Mouse (Mus musculus) embryonic facial prominence, embryonic 13.5 days (tissue): ENCODE results near the gene Tead1. TPM values are rescaled to one million over a fixed set of nuclear protein-coding genes. Genes with fewer than 3 reads are reported as not detected.

ENCODE experiments used
- ATAC-seq: fragments of 200-750 bp; cut with Nextera tagmentation; 2 replicates; pipeline ENCODE4 v1.8.0; 2017; ENCODE audit warnings: low read depth; ENCODE audit not compliant: insufficient number of reproducible peaks, insufficient read depth, low FRiP score, low TSS enrichment
- H3K27ac ChIP-seq: fragments of 300-500 bp; sonication (generic); 2 replicates; pipeline ENCODE4 v1.5.1; 2015; ENCODE audit warnings: moderate library complexity, mild to moderate bottlenecking, inconsistent platforms
- H3K27me3 ChIP-seq: fragments of 300-500 bp; sonication (generic); 2 replicates; pipeline ENCODE4 v1.6.1; 2015; ENCODE audit warnings: mild to moderate bottlenecking, inconsistent platforms
- H3K36me3 ChIP-seq: fragments of 300-500 bp; sonication (generic); 2 replicates; pipeline ENCODE4 v1.6.1; 2015; ENCODE audit warnings: mild to moderate bottlenecking, inconsistent platforms
- H3K4me1 ChIP-seq: fragments of 300-500 bp; sonication (generic); 2 replicates; pipeline ENCODE4 v1.6.1; 2015; ENCODE audit warnings: inconsistent platforms
- H3K4me2 ChIP-seq: fragments of 300-500 bp; sonication (generic); 2 replicates; pipeline ENCODE4 v1.6.1; 2015; ENCODE audit warnings: moderate library complexity, mild to moderate bottlenecking, inconsistent platforms
- H3K4me3 ChIP-seq: fragments of 300-500 bp; sonication (generic); 2 replicates; pipeline ENCODE4 v1.5.1; 2015; ENCODE audit warnings: mild to moderate bottlenecking, inconsistent platforms
- H3K9ac ChIP-seq: fragments of 300-500 bp; sonication (generic); 2 replicates; pipeline ENCODE4 v1.6.1; 2015; ENCODE audit warnings: mild to moderate bottlenecking, inconsistent platforms
- H3K9me3 ChIP-seq: fragments of 300-500 bp; sonication (generic); 2 replicates; pipeline ENCODE4 v1.6.1; 2016; ENCODE audit warnings: inconsistent platforms
- WGBS: fragments of 180-500 bp; shearing (Covaris S2); methylation state at CpG from one replicate; pipeline ENCODE4 v1.1.7; 2015; ENCODE audit warnings: mixed read lengths; 5-methylcytosine and 5-hydroxymethylcytosine counted together
- polyA plus RNA-seq: library from polyadenylated mRNA; unstranded; fragments of >200 nt; fragmentation: Nextera tagmentation; extraction: Ambion mirVana; gene quantifications from 2 replicates; pipeline ENCODE4 v1.2.1, GENCODE M21; 2015

The Tead1 gene
- polyA plus RNA-seq, 1 experiment from 2014 or later = 44.9 TPM

DNA sequence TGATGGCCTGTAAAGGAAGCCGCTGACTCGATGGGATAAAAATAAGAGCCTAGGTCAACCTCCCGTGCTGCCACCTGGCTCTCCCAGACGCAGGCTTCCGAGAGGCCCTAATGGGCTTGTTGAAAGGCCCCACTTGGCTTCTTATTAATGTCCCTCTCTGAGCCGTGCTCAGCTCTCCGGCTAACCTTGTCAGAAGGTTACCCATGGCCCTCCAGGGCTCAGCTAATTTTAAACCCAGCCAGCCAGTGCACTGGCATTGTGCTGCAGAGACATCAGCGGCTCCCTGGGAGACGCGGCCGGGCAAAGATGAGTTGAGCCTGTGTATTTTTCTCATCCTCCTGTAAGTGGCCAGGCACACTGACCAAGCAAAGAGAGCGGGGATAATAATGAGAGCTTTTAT, 62.7 kb downstream of the Tead1 start:
- Histone ChIP-seq H3K9me3 (no peaks in the 10 kb centered on the region), H3K4me2 (no peak overlapping the region), H3K27me3 (no peaks in the 10 kb centered on the region), H3K27ac (no peak overlapping the region), H3K4me3 (no peak overlapping the region), H3K4me1 (peaks cover 57% of the 10 kb centered on the region), H3K9ac (no peak overlapping the region), H3K36me3 (no peaks in the 10 kb centered on the region)
- ATAC-seq = no peak
- whole genome bisulfite sequencing = 30% methylated on average over 12 of the region's 12 CpGs

GRCm38 (mm10) chr7:112743063-112743462, 63.9 kb downstream of the Tead1 start:
- 24% methylated on average over 7 of the region's 7 CpGs for WGBS
- no peak for ATAC-seq
- Histone ChIP-seq H3K9ac (no peak overlapping the region), H3K4me1 (peaks cover 61% of the 10 kb centered on the region), H3K4me3 (no peak overlapping the region), H3K27ac (peak overlapping the region; percentile 68), H3K36me3 (no peaks in the 10 kb centered on the region), H3K27me3 (no peaks in the 10 kb centered on the region), H3K4me2 (peak overlapping the region; percentile 46; the same call in 1 of the 2 replicates), H3K9me3 (no peaks in the 10 kb centered on the region)

GRCm38 (mm10) chr7:112743621-112744395, 64.7 kb downstream of the Tead1 start:
- H3K27ac ChIP-seq = peak overlapping the region; percentile 68
- no peaks in the 10 kb centered on the region for H3K36me3 ChIP-seq
- peaks cover 66% of the 10 kb centered on the region for H3K4me1 ChIP-seq
- 0 out of 2 replicates have a peak overlapping the region, but pooled peaks have one; percentile 10 for H3K4me3 ChIP-seq
- H3K4me2 ChIP-seq = peak overlapping the region; percentile 46
- ATAC-seq = peak; percentile 79
- H3K9me3 ChIP-seq = no peaks in the 10 kb centered on the region
- peak overlapping the region; percentile 40; the same call in 1 of the 2 replicates for H3K9ac ChIP-seq
- 2% methylated on average over 11 of the region's 11 CpGs for WGBS
- H3K27me3 ChIP-seq = no peaks in the 10 kb centered on the region

DNA sequence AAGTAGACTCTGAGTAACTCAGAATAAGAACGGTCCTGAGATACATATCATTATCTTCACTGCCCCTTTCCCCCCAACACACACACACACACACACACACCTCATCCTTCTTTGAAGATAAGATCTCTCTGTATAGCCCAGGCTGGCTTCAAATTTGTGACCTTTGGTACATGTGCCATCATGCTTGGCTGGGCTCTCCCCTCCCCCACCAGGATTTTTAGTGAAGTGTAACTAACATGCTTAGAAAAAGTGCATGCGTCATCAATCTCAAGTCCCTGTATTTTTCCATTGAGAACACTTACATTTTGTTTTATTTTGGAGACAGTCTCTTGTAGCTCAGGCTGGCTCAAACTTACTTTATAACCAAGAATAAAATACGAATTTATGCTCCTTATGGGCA, 68.1 kb downstream of the Tead1 start:
- no peak overlapping the region for H3K4me3 ChIP-seq
- no peaks in the 10 kb centered on the region for H3K9me3 ChIP-seq
- H3K36me3 ChIP-seq = no peaks in the 10 kb centered on the region; the same call in 1 of the 2 replicates
- H3K4me2 ChIP-seq = no peak overlapping the region
- H3K27ac ChIP-seq = no peak overlapping the region
- peaks cover 48% of the 10 kb centered on the region for H3K4me1 ChIP-seq
- ATAC-seq = no peak
- WGBS = 73% methylated on average over 3 of the region's 3 CpGs
- H3K27me3 ChIP-seq = no peaks in the 10 kb centered on the region
- no peak overlapping the region for H3K9ac ChIP-seq

DNA sequence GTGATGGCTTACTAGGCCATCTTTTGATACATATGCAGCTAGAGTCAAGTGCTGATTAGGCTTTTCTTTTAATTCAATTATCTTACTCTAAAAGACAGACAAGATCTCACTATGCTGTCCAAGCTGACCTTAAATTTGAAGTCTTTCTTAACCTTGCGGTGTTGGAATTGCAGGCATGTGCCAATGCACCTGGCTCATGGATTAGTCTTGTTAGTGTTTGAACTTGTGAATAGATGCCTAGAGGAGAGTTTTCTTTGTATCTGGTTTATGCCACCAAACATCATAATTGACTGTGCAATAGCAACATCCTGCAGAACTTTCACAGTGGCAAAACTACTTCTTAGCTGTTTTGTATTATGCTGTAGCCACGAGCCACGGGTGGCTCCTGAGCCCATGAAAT, 68.7 kb downstream of the Tead1 start:
- 59% methylated on average over 3 of the region's 3 CpGs for WGBS

GRCm38 (mm10) chr7:112748327-112748726, 69.2 kb downstream of the Tead1 start:
- WGBS = 85% methylated on average over 4 of the region's 4 CpGs
- Histone ChIP-seq H3K4me1 (peaks cover 44% of the 10 kb centered on the region), H3K27ac (no peak overlapping the region), H3K36me3 (no peaks in the 10 kb centered on the region; the same call in 1 of the 2 replicates), H3K9ac (no peak overlapping the region), H3K27me3 (no peaks in the 10 kb centered on the region), H3K9me3 (no peaks in the 10 kb centered on the region), H3K4me3 (no peak overlapping the region), H3K4me2 (no peak overlapping the region)
- no peak for ATAC-seq

More for the DNA sequence above, 68.7 kb downstream of the Tead1 start:
- Histone ChIP-seq H3K27me3 (no peaks in the 10 kb centered on the region), H3K4me2 (no peak overlapping the region), H3K4me1 (peaks cover 49% of the 10 kb centered on the region), H3K36me3 (no peaks in the 10 kb centered on the region; the same call in 1 of the 2 replicates), H3K9ac (no peak overlapping the region), H3K4me3 (no peak overlapping the region), H3K27ac (no peak overlapping the region), H3K9me3 (no peaks in the 10 kb centered on the region)
- ATAC-seq = no peak

DNA sequence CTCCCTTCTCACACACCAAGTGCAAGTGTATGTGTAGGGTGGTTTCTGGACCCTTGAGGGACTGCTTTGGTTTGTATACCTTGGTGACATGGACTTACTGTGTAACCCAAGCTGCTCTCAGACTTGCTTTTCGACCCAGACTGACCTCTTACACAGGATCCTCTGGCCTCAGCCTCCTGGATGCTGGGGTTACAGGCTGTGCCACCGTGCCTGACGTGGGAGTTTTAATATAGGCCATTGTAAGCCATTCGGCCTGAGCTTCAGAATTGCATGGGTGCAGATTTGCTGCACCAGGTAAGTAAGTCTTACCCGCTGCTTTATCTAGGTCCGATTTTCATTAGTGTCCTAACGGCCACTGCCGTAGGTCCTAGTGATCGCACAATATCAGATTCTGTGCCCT, 71.0 kb downstream of the Tead1 start:
- no peak overlapping the region for H3K4me3 ChIP-seq
- no peak overlapping the region for H3K27ac ChIP-seq
- H3K9ac ChIP-seq = no peak overlapping the region
- no peaks in the 10 kb centered on the region for H3K27me3 ChIP-seq
- H3K9me3 ChIP-seq = no peaks in the 10 kb centered on the region
- H3K36me3 ChIP-seq = no peaks in the 10 kb centered on the region; the same call in 1 of the 2 replicates
- ATAC-seq = no peak
- H3K4me1 ChIP-seq = peaks cover 34% of the 10 kb centered on the region
- WGBS = 87% methylated on average over 9 of the region's 9 CpGs
- H3K4me2 ChIP-seq = no peak overlapping the region

GRCm38 (mm10) chr7:112752311-112752710, 73.2 kb downstream of the Tead1 start:
- WGBS = 93% methylated on average over 6 of the region's 6 CpGs
- Histone ChIP-seq H3K9me3 (no peaks in the 10 kb centered on the region), H3K4me2 (no peak overlapping the region), H3K4me3 (no peak overlapping the region), H3K36me3 (no peaks in the 10 kb centered on the region; the same call in 1 of the 2 replicates), H3K9ac (no peak overlapping the region), H3K27ac (no peak overlapping the region), H3K4me1 (peaks cover 45% of the 10 kb centered on the region), H3K27me3 (no peaks in the 10 kb centered on the region)
- no peak for ATAC-seq

DNA sequence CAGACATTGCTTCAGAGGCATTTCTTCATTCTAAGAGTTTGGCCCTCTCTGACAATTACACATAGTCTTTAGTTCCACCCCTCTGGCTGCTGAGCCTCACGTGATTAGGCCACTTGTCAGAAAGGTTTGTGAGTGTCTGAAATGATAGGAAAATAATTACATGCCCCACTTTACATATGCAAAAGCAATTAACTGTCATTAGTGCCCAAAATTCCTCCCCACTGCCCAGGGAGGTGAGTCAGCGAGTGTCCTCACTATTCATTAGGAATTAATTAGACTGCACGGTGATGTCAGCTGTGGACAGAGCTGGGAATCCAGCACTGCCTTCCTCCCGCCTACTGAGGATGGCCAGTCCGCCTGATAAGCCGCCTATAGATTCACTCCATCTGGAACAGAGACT, 74.2 kb downstream of the Tead1 start:
- Histone ChIP-seq H3K4me2 (no peak overlapping the region), H3K27ac (no peak overlapping the region), H3K4me3 (no peak overlapping the region), H3K9ac (no peak overlapping the region), H3K9me3 (no peaks in the 10 kb centered on the region), H3K36me3 (no peaks in the 10 kb centered on the region; the same call in 1 of the 2 replicates), H3K27me3 (no peaks in the 10 kb centered on the region), H3K4me1 (peaks cover 51% of the 10 kb centered on the region)
- ATAC-seq = no peak
- WGBS = 79% methylated on average over 6 of the region's 6 CpGs

- Histone ChIP-seq H3K9me3 (no peaks in the 10 kb centered on the region), H3K4me2 (no peak overlapping the region), H3K27ac (peak overlapping the region; percentile 22; the same call in 1 of the 2 replicates), H3K27me3 (no peaks in the 10 kb centered on the region), H3K36me3 (peaks cover 10% of the 10 kb centered on the region), H3K9ac (no peak overlapping the region), H3K4me1 (peaks cover 79% of the 10 kb centered on the region), H3K4me3 (no peak overlapping the region)
- no peak for ATAC-seq
- WGBS = 89% methylated on average over 23 of the region's 23 CpGs
These were observed 80.3 kb downstream of the Tead1 start for GRCm38 (mm10) chr7:112759359-112759975.

GRCm38 (mm10) chr7:112760293-112760692, 81.2 kb downstream of the Tead1 start:
- no peak for ATAC-seq
- H3K9ac ChIP-seq = no peak overlapping the region
- WGBS = 83% methylated on average over 3 of the region's 3 CpGs

GRCm38 (mm10) chr7:112760782-112761181, 81.7 kb downstream of the Tead1 start:
- no peak overlapping the region; the same call in 1 of the 2 replicates for H3K27ac ChIP-seq
- no peaks in the 10 kb centered on the region for H3K27me3 ChIP-seq
- H3K9me3 ChIP-seq = no peaks in the 10 kb centered on the region
- H3K9ac ChIP-seq = no peak overlapping the region
- H3K36me3 ChIP-seq = peaks cover 10% of the 10 kb centered on the region
- WGBS = 53% methylated on average over 8 of the region's 8 CpGs
- no peak for ATAC-seq
- H3K4me3 ChIP-seq = no peak overlapping the region
- no peak overlapping the region for H3K4me2 ChIP-seq
- peaks cover 71% of the 10 kb centered on the region for H3K4me1 ChIP-seq

More at GRCm38 (mm10) chr7:112760293-112760692, 81.2 kb downstream of the Tead1 start:
- Histone ChIP-seq H3K4me2 (no peak overlapping the region), H3K27me3 (no peaks in the 10 kb centered on the region), H3K4me1 (peaks cover 74% of the 10 kb centered on the region), H3K27ac (0 out of 2 replicates have a peak overlapping the region, but pooled peaks have one; percentile 22), H3K4me3 (no peak overlapping the region), H3K36me3 (peaks cover 10% of the 10 kb centered on the region), H3K9me3 (no peaks in the 10 kb centered on the region)
